Mouse (Mus musculus): Measurements from ENCODE around the gene Tead3. TPM values are rescaled to one million over a fixed set of nuclear protein-coding genes. Genes with fewer than 3 reads are reported as not detected.

Tead3 gene
- total RNA-seq (2023): 0.17 to 0.24 TPM in 2 of 4 replicates, not detected in the others

GRCm38 (mm10) chr17:28350466-28351352 lies at the start of gene Tead3:
Tead3 (minus strand) TSS chr17:28350817.

GRCm38 (mm10) chr17:28365122-28365521 lies 14.5 kb upstream of the Tead3 start, which contains the start of gene Tulp1:
Tulp1 (minus strand) TSS chr17:28365222.

GRCm38 (mm10) chr17:28328366-28328928 lies 22.2 kb downstream of the Tead3 start, which contains the start of gene Rpl10a:
Rpl10a (plus strand) TSS chr17:28328471.

DNA sequence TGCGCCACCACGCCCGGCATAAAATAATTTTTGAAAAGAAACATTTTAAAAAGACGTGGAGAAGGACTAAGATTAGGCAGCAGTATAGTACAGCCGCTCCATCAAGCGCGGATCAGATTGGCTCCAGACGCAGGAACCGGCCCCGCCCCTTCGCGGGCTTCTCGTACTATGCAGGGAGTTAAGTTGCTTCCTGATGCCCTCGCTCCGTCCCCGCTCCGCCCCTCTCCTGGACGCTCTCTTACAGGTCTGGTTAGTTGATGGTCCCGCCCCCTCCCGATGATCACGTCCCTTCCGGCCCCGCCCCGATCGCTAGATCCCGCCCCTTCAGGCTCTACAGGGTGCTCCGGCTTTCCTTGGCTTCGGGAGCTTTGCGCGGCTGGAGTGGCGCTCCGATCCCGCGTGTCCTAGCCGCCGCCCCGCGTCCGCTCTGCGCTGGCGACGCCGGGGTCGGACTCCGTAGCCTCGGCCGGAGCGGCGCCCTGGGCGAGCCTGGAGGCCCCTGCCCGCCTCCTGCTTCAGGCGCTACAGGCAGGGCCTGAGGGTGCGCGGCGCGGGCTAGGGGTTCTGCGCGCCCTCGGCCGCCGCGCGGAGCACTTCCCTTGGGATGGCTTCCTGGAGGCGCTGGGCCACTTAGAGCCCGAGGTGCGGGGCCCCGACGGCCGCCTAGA lies 37.3 kb downstream of the Tead3 start, which contains the start of gene Fance:
TSS of gene Fance (plus strand) at position 308 of the 668 bp plus-strand sequence.

Other genes with a start within 250 kb of the Tead3 start
- not detected in 4 replicates for gene Scube3, start 208.7 kb downstream of the Tead3 start, total RNA-seq (2023)
- gene Zfp523, start 173.7 kb downstream of the Tead3 start, total RNA-seq (2023): 13.8 to 21.3 TPM (median 16.3 TPM) in 4 replicates
- gene Def6, start 143.0 kb downstream of the Tead3 start, total RNA-seq (2023): 75.4 to 84.6 TPM (median 78.8 TPM) in 4 replicates
- 25.7 to 29.5 TPM (median 28.4 TPM) in 4 replicates for gene Ppard, start 118.1 kb downstream of the Tead3 start, total RNA-seq (2023)
- gene Fance, start 37.3 kb downstream of the Tead3 start, total RNA-seq (2023): 26.2 to 36.6 TPM (median 32.1 TPM) in 4 replicates
- 1,486 to 1,599 TPM (median 1,559 TPM) in 4 replicates for gene Rpl10a, start 22.3 kb downstream of the Tead3 start, total RNA-seq (2023)
- not detected in 4 replicates for gene Tulp1, start 14.4 kb upstream of the Tead3 start, total RNA-seq (2023)
- 17.3 to 25.2 TPM (median 20.0 TPM) in 4 replicates for gene Fkbp5, start 166.7 kb upstream of the Tead3 start, total RNA-seq (2023)
- gene Armc12, start 180.0 kb upstream of the Tead3 start, total RNA-seq (2023): 0.49 TPM in 1 of 4 replicates, not detected in the others
- gene Clpsl2, start 198.6 kb upstream of the Tead3 start, total RNA-seq (2023): not detected in 4 replicates
- not detected in 4 replicates for gene Clps, start 209.9 kb upstream of the Tead3 start, total RNA-seq (2023)
- gene Lhfpl5, start 224.8 kb upstream of the Tead3 start, total RNA-seq (2023): not detected in 4 replicates